Mouse (Mus musculus): ENCODE data around the gene Lysmd1.

- no peak for TF ChIP-seq POLR2A (IDR thresholded peaks at IDR 0.05; ENCODE audit: low read depth, low read length)
- TF ChIP-seq CTCF (IDR thresholded peaks at IDR 0.05; ENCODE audit: extremely low read depth, insufficient read depth, insufficient read length, insufficient replicate concordance) = no peak
Measured at GRCm38 (mm10) chr3:95164840-95165239, 31.0 kb downstream of the Lysmd1 start.
